Mouse (Mus musculus): Measurements from ENCODE around the gene Camkmt.

DNA sequence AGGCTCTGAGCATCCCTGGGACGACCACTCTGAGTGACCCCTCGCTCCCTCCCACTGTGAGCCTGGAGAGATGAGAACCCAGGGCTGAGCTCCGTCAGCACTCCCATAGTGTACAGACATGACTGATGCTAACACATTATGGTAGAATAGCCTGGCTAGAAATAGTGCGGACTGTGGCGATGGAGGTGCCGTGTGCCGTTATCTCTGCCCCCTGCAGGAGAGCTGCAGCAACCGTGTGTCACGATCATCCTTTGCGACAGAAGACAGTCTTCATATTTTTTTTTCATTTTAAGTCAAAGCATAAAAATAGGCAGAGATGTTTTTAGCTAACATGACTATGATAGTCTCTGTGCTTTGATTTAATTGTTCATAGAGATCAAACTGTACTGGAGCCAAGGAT is 245.1 kb downstream of the Camkmt start:
- TF ChIP-seq CTCF (IDR thresholded peaks at IDR 0.05; ENCODE audit: low read depth) (no peak), EP300 (IDR thresholded peaks at IDR 0.05; ENCODE audit: low read depth) (no peak)
